Mouse (Mus musculus) cortical plate, adult 2 months (tissue): Measurements from ENCODE around the gene Tm4sf20.

Experiments
- CTCF ChIP-seq: fragments of 200-500 bp; IDR thresholded peaks from 2 replicates; pipeline ENCODE4 v1.5.1; 2011; ENCODE audit warnings: mild to moderate bottlenecking, control low read depth, low read length; ENCODE audit not compliant: insufficient read depth; ENCODE audit errors: extremely low read depth
- POLR2A ChIP-seq: fragments of 200-500 bp; IDR thresholded peaks from 2 replicates; pipeline ENCODE4 v1.6.1; 2011; ENCODE audit warnings: mild to moderate bottlenecking, low read length, control low read depth; ENCODE audit not compliant: insufficient read depth; ENCODE audit errors: extremely low read depth

GRCm38 (mm10) chr1:82803608-82804007, 35.3 kb upstream of the Tm4sf20 start:
- TF ChIP-seq CTCF (peak; percentile 27; the same call in 1 of the 2 replicates), POLR2A (no peak)
